Mouse (Mus musculus) CH12.LX (cell line): Measurements from ENCODE around the gene Timeless. TPM values are rescaled to one million over a fixed set of nuclear protein-coding genes. Genes with fewer than 3 reads are reported as not detected.
A peak's percentile ranks its signal among the peaks of the same experiment; 100 is the strongest.

ENCODE experiments used
- DNase-seq: peaks from one replicate; pipeline ENCODE4 v3.0.0-alpha.2; 2013; ENCODE audit errors: extremely low read depth
- H3K27ac ChIP-seq: 2 replicates; pipeline ENCODE4 v1.5.1; 2012; ENCODE audit warnings: low read depth, mild to moderate bottlenecking, control low read depth, moderate library complexity; ENCODE audit not compliant: insufficient read depth
- H3K27me3 ChIP-seq: replicated peaks from 2 replicates; pipeline ENCODE3; 2012; ENCODE audit warnings: inconsistent platforms
- H3K36me3 ChIP-seq, 2 experiments: replicated peaks in 1 of 2; 2 replicates each; pipeline versions ENCODE3 to v1.6.1; 2012; ENCODE audit warnings: inconsistent platforms in 1 of 2, low read length in 1 of 2, mild to moderate bottlenecking in 1 of 2, mixed read lengths in 1 of 2, moderate library complexity in 1 of 2; ENCODE audit not compliant: control insufficient read depth in 1 of 2, insufficient read depth in 1 of 2
- H3K4me1 ChIP-seq, 2 experiments: 2 replicates each; pipeline ENCODE4 v1.6.1; 2012; ENCODE audit warnings: inconsistent platforms in 1 of 2, moderate library complexity in 1 of 2; ENCODE audit not compliant: insufficient read depth in 2 of 2, control insufficient read depth in 1 of 2
- H3K4me2 ChIP-seq: 2 replicates; pipeline ENCODE4 v1.6.1; 2012; ENCODE audit warnings: low read depth, mild to moderate bottlenecking, control low read depth; ENCODE audit not compliant: poor library complexity, insufficient read depth, severe bottlenecking
- H3K4me3 ChIP-seq, 3 experiments: fragments of 150-350 bp in 1 of 3; sonication (generic) in 1 of 3; replicated peaks in 1 of 3; 2 replicates each; pipeline versions ENCODE3 to v1.5.1; 2011 to 2012; ENCODE audit warnings: low read depth in 2 of 3, low read length in 2 of 3, mild to moderate bottlenecking in 2 of 3, moderate library complexity in 2 of 3, control low read depth in 1 of 3, improper control_type of control experiment in 1 of 3, inconsistent platforms in 1 of 3, mixed read lengths in 1 of 3; ENCODE audit not compliant: poor library complexity in 1 of 3
- H3K79me2 ChIP-seq: replicated peaks from 2 replicates; pipeline ENCODE4 v1.6.1; 2012; ENCODE audit warnings: mild to moderate bottlenecking, moderate library complexity; ENCODE audit not compliant: control insufficient read depth, poor library complexity, insufficient read depth, severe bottlenecking; ENCODE audit errors: extremely low read depth
- H3K9ac ChIP-seq: 2 replicates; pipeline ENCODE4 v1.6.1; 2012; ENCODE audit warnings: low read depth, mild to moderate bottlenecking, control low read depth, moderate library complexity; ENCODE audit not compliant: insufficient read depth
- H3K9me3 ChIP-seq: replicated peaks from 2 replicates; pipeline ENCODE3; 2012; ENCODE audit warnings: low read length, inconsistent platforms, mixed read lengths
- CHD1 ChIP-seq: IDR thresholded peaks from 2 replicates; pipeline ENCODE4 v1.6.1; 2012; ENCODE audit warnings: low read depth, low read length, improper control_type of control experiment, inconsistent platforms
- CHD2 ChIP-seq: IDR thresholded peaks from 2 replicates; pipeline ENCODE4 v1.6.1; 2011; ENCODE audit warnings: low read length, improper control_type of control experiment
- CTCF ChIP-seq, 2 experiments: IDR thresholded peaks in 1 of 2; conservative IDR thresholded peaks in 1 of 2; 2 replicates each; pipeline ENCODE4 v1.5.1; 2011 to 2012; ENCODE audit warnings: low read depth in 2 of 2, low read length in 2 of 2, improper control_type of control experiment in 1 of 2, inconsistent platforms in 1 of 2, mild to moderate bottlenecking in 1 of 2, moderate library complexity in 1 of 2
- E2F4 ChIP-seq: IDR thresholded peaks from 2 replicates; pipeline ENCODE4 v1.6.1; 2011; ENCODE audit warnings: low read depth, low read length, improper control_type of control experiment; ENCODE audit not compliant: insufficient replicate concordance
- ELF1 ChIP-seq: IDR thresholded peaks from 2 replicates; pipeline ENCODE4 v1.6.1; 2014; ENCODE audit warnings: low read depth, mild to moderate bottlenecking, inconsistent platforms, low read length, improper control_type of control experiment
- EP300 ChIP-seq: IDR thresholded peaks from 2 replicates; pipeline ENCODE4 v1.6.1; 2011; ENCODE audit warnings: low read length, improper control_type of control experiment
- JUND ChIP-seq: conservative IDR thresholded peaks from 2 replicates; pipeline ENCODE4 v1.6.1; 2011; ENCODE audit warnings: low read depth, low read length, improper control_type of control experiment
- KAT2A ChIP-seq: IDR thresholded peaks from 2 replicates; pipeline ENCODE4 v1.6.1; 2012; ENCODE audit warnings: low read length, improper control_type of control experiment, inconsistent platforms; ENCODE audit not compliant: insufficient replicate concordance
- MAX ChIP-seq: IDR thresholded peaks from 2 replicates; pipeline ENCODE4 v1.6.1; 2011; ENCODE audit warnings: low read length, improper control_type of control experiment
- MEF2A ChIP-seq: IDR thresholded peaks from 2 replicates; pipeline ENCODE4 v1.6.1; 2014; ENCODE audit warnings: low read depth, mild to moderate bottlenecking, inconsistent platforms, low read length, improper control_type of control experiment, borderline replicate concordance
- MXI1 ChIP-seq: IDR thresholded peaks from 2 replicates; pipeline ENCODE4 v1.6.1; 2011; ENCODE audit warnings: mild to moderate bottlenecking, low read depth, low read length, improper control_type of control experiment
- MYC ChIP-seq: IDR thresholded peaks from 2 replicates; pipeline ENCODE4 v1.6.1; 2011; ENCODE audit warnings: low read depth, mild to moderate bottlenecking, improper control_type of control experiment, low read length
- NELFE ChIP-seq: IDR thresholded peaks from 2 replicates; pipeline ENCODE4 v1.6.1; 2011; ENCODE audit warnings: low read depth, low read length, improper control_type of control experiment
- NRF1 ChIP-seq: IDR thresholded peaks from 2 replicates; pipeline ENCODE4 v1.6.1; 2014; ENCODE audit warnings: low read depth, mild to moderate bottlenecking, inconsistent platforms, low read length, improper control_type of control experiment, moderate library complexity
- POLR2A ChIP-seq: IDR thresholded peaks from 2 replicates; pipeline ENCODE4 v1.6.1; 2011; ENCODE audit warnings: low read depth, mild to moderate bottlenecking, improper control_type of control experiment, low read length
- RCOR1 ChIP-seq: conservative IDR thresholded peaks from 2 replicates; pipeline ENCODE4 v1.6.1; 2012; ENCODE audit warnings: low read depth, mild to moderate bottlenecking, inconsistent platforms, low read length, improper control_type of control experiment
- SMC3 ChIP-seq: IDR thresholded peaks from 2 replicates; pipeline ENCODE4 v1.6.1; 2011; ENCODE audit warnings: low read depth, low read length, improper control_type of control experiment
- TBP ChIP-seq: conservative IDR thresholded peaks from 2 replicates; pipeline ENCODE4 v1.6.1; 2011; ENCODE audit warnings: low read depth, low read length, improper control_type of control experiment
- TCF12 ChIP-seq: IDR thresholded peaks from 2 replicates; pipeline ENCODE4 v1.6.1; 2014; ENCODE audit warnings: low read depth, mild to moderate bottlenecking, inconsistent platforms, low read length, improper control_type of control experiment
- UBTF ChIP-seq: IDR thresholded peaks from 2 replicates; pipeline ENCODE4 v1.6.1; 2012; ENCODE audit warnings: low read depth, mild to moderate bottlenecking, inconsistent platforms, low read length, improper control_type of control experiment, moderate library complexity
- ZKSCAN1 ChIP-seq: IDR thresholded peaks from 2 replicates; pipeline ENCODE4 v1.6.1; 2012; ENCODE audit warnings: low read depth, inconsistent platforms, low read length, improper control_type of control experiment, borderline replicate concordance
- ZMIZ1 ChIP-seq: IDR thresholded peaks from 2 replicates; pipeline ENCODE4 v1.6.1; 2012; ENCODE audit warnings: low read depth, mild to moderate bottlenecking, inconsistent platforms, low read length, improper control_type of control experiment
- ZNF384 ChIP-seq: IDR thresholded peaks from 2 replicates; pipeline ENCODE4 v1.6.1; 2012; ENCODE audit warnings: low read depth, low read length, improper control_type of control experiment, inconsistent platforms
- dilution Hi-C: fragments of 300-500 bp; cut with MboI; formaldehyde crosslinking; loops from 2 replicates; pipeline ENCODE4 v1.14.3; 2020; ENCODE audit warnings: low sequenced_read_pairs; ENCODE audit not compliant: extremely low pct_unique_long_range_greater_than_20kb, extremely low pct_ligation_motif_present
- in situ Hi-C: fragments of 300-500 bp; cut with MboI; formaldehyde crosslinking; loops from 3 replicates; pipeline ENCODE4 v1.14.3; 2019; ENCODE audit warnings: low sequenced_read_pairs, low pct_ligation_motif_present, low pct_unique_long_range_greater_than_20kb, mixed read lengths
- polyA plus RNA-seq: library from polyadenylated mRNA; unstranded; fragments of >175 nt; gene quantifications from 2 replicates; pipeline ENCODE4 v1.2.1, GENCODE M21; 2012; ENCODE audit warnings: low read depth; ENCODE audit not compliant: insufficient read length
- total RNA-seq, 2 experiments: library from RNA; depleted of rRNA; stranded (reverse); fragments of 300-350 nt in 1 of 2; fragments of >200 nt in 1 of 2; gene quantifications; 2 replicates each; pipeline ENCODE4 v1.2.3; 2012 to 2014

Gene Timeless
- total and polyA plus RNA-seq, 3 experiments: 31.7 to 65.9 (median 47.2) TPM

DNA sequence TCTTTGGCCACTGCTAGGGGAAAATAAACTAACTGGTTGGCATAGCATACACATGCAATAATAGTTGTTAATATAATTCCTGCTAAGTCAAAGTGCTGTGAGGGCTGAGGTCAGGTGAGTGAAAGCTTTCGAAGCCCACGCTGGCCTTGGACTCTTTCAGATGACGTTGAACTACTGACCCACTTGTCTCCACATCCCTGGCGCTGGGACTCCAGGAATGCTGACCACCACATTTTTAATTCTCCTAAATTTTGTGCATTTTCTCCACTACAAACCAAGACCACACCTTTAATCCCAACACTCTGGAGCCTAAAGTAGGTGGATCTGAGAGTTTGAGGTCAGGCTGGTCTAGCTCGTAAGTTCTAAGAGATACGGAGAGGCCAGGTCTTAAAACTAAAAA is 38.8 kb upstream of the Timeless start (continued):
- TF ChIP-seq MEF2A (no peak), POLR2A (no peak)

DNA sequence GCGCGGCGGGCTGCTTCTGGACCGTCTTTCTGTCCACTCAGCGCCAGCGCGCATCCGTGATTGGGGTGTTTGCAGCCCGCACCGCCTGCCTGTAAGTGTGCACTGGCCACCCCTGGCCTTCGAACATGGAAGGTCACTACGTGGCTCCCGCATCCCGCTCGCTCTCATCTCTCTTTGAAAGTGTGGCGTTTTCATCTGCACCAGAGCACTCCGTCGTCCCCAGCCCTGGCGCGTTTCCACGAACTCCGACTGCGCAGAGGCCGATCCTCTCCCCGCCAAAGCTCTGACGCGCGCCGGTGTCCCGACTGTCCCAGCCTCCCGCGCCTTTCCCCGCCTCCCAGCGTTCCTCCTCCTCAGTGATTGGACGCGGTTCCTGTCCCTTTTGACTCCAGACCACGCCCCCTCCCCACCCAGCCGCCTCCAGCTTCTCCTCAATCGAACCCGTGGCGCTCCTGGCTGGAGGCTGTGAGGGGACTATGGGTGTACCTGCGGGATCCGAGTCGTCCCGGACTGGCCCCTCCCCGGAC is 37.8 kb upstream of the Timeless start, which contains the start of gene Gls2:
Gene Gls2, plus strand, starts transcription at position 434 of the 527 bp plus-strand sequence.
- DNase-seq: peak; percentile 96
- Histone ChIP-seq H3K4me3 (peak within 1 kb of the TSS; percentile 42 to 64 (median 59)), H3K36me3 (no peaks in the 10 kb centered on the region), H3K27ac (no peak within 1 kb of the TSS), H3K4me1 (peaks cover 7 to 13% of the 10 kb centered on the region in 2 experiments; a peak in 3 of 4 replicates), H3K9me3 (no peaks in the 10 kb centered on the region), H3K27me3 (peaks cover 15% of the 10 kb centered on the region), H3K9ac (peak within 1 kb of the TSS; percentile 28), H3K4me2 (peak within 1 kb of the TSS; percentile 49), H3K79me2 (no peaks in the 10 kb centered on the region)
- TF ChIP-seq ZKSCAN1 (no peak), RCOR1 (no peak), MXI1 (0 out of 2 replicates have a peak, but pooled peaks have one; percentile 36), TCF12 (peak; percentile 61), NRF1 (peak; percentile 57), UBTF (peak; percentile 15; the same call in 1 of the 2 replicates), ZNF384 (no peak), POLR2A (peak; percentile 68; the same call in 1 of the 2 replicates), ELF1 (0 out of 2 replicates have a peak, but pooled peaks have one; percentile 17), MYC (no peak), CHD2 (no peak), MEF2A (no peak), EP300 (no peak), TBP (no peak), ZMIZ1 (0 out of 2 replicates have a peak, but pooled peaks have one; percentile 62), NELFE (peak; percentile 44; the same call in 1 of the 2 replicates), E2F4 (peak; percentile 32; the same call in 1 of the 2 replicates), KAT2A (no peak), CTCF (conservative IDR thresholded peaks at IDR 0.05 in 1 of 2, IDR thresholded peaks at IDR 0.05 in 1 of 2; ENCODE audit: low read depth in 2 of 2, low read length in 2 of 2) (no peak), CHD1 (no peak), MAX (peak; percentile 67), JUND (no peak), SMC3 (no peak)
- in situ Hi-C loops (loop anchor here (5.0 to 25.0 kb wide), 2 partner anchors 102 to 257 kb away; partner anchors contain the start of gene Baz2a), dilution Hi-C loops (no loop called here)
